Mouse (Mus musculus): ENCODE measurements around the gene Hyal3. TPM values are rescaled to one million over a fixed set of nuclear protein-coding genes. Genes with fewer than 3 reads are reported as not detected.

The Hyal3 gene
- 1 to 10 TPM; 2.0 to 2.1 TPM for total RNA-seq (2021)
- long read RNA-seq, experiment 1, partial matches to known transcripts = 0 of 2 reads
- long read RNA-seq, experiment 1, other reads (novel, unspliced or antisense) = 2 of 2 reads
- long read RNA-seq, experiment 2, partial matches to known transcripts = 0 of 1 reads
- long read RNA-seq, experiment 2, other reads (novel, unspliced or antisense) = 0 of 1 reads

DNA sequence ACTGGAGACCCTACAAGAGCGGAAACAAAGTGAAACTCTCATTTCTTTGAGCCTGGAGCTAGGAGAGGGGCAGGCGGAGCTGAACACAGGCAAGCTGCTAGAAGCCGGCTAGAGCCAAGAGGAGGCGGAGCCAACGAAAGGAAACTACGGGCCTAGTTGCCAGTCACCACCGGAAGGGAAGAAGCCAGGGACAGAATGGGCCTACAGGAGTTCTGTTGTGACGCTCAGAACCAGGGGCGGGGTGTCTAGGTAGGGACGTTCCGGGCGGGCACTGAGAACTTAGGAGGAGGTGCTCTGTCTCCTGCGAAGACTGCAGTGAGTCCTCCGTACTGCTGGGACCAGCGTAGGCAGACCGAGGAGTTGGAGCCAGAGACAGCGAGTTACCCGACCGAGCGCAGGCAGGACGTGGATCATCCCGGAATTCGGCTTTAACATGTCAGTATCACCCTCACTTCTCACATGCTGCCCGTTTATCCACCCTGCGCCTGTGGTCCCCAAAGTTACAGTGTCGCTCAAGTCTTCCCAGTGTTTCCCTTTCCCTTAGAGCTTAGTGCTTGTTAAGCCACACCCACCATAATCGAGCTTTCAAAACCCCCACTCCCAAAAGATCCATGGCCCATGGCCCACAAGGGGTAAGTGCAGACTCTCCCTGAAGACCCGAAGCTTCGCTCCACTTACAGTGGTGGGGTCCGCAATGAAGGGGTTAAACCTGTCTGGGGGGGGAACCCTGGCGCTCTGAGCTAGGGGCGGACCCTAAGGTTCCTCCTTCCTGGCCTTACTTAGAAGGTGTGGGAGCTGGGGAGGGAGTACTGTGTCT, at the start of gene Hyal3:
Gene Hyal3 (plus strand): TSS at position 318 of the 817 bp plus-strand sequence.
- peak; percentile 85 to 93 for DNase-seq (ENCODE audit: low spot score in 2 of 2)
- H3K27ac ChIP-seq = peak within 1 kb of the TSS; percentile 92
- no peak for TF ChIP-seq CTCF (conservative IDR thresholded peaks at IDR 0.05)
- peak within 1 kb of the TSS; percentile 72 for H3K4me3 ChIP-seq

DNA sequence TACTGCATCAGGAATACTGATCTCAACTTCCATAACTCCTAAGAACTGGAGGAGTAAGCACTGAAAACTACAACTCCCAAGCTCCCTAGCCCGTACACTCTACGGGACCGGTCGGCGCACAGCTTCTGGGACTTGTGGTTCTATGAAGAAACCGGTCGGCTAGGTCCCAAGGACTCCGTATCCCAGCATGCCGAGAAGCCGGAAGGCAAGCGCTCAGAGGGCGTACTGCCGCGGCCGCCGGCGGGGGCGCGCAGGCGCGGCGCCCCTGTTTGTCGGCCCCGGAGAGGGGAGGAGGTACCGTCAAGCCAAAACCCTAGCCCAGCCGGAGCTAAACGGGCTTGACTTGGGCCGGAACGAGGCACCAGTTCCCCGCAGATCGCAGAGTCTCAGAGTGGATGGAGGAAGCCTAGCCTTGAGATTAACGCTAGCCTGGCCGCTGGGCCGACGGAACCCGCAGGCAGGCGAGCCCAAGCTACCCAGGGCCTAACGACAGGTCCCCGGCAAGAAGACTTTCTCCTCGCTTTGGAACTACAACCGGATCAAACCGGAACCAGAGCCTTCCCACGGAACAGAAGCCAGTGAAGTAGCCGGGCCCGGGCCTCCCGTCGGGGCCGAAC, 46.7 kb upstream of the Hyal3 start, which contains the start of gene Tmem115:
Gene Tmem115 (plus strand): TSS at position 155 of the 617 bp plus-strand sequence.
- H3K4me3 ChIP-seq = peak within 1 kb of the TSS; percentile 70
- peak within 1 kb of the TSS; percentile 96 for H3K27ac ChIP-seq
- DNase-seq (ENCODE audit: low spot score in 2 of 2) = peak; percentile 93 to 98
- TF ChIP-seq CTCF (conservative IDR thresholded peaks at IDR 0.05) = peak; percentile 65

DNA sequence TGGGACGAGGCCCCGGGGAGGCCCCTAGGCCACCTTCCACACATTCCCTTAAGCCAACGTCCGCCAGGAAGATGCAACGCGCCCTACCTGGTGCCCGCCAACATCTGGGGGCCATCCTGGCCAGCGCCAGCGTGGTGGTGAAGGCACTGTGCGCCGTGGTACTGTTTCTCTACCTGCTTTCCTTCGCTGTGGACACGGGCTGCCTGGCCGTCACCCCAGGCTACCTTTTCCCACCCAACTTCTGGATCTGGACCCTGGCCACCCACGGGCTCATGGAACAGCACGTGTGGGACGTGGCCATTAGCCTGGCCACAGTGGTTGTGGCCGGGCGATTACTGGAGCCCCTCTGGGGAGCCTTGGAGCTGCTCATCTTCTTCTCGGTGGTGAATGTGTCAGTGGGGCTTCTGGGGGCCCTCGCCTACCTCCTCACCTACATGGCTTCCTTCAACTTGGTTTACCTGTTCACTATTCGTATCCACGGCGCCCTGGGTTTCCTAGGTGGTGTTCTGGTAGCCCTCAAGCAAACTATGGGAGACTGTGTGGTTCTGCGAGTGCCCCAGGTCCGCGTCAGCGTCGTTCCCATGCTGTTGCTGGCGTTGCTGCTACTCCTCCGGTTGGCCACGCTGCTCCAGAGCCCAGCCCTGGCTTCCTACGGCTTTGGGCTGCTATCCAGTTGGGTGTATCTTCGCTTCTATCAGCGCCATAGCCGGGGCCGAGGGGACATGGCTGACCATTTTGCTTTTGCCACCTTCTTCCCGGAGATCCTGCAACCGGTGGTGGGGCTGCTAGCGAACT, 46.0 kb upstream of the Hyal3 start:
- Histone ChIP-seq H3K4me3 (peak overlapping the region; percentile 70), H3K27ac (peak overlapping the region; percentile 96)
- DNase-seq (ENCODE audit: low spot score in 2 of 2) = no peak
- no peak for TF ChIP-seq CTCF (conservative IDR thresholded peaks at IDR 0.05)

DNA sequence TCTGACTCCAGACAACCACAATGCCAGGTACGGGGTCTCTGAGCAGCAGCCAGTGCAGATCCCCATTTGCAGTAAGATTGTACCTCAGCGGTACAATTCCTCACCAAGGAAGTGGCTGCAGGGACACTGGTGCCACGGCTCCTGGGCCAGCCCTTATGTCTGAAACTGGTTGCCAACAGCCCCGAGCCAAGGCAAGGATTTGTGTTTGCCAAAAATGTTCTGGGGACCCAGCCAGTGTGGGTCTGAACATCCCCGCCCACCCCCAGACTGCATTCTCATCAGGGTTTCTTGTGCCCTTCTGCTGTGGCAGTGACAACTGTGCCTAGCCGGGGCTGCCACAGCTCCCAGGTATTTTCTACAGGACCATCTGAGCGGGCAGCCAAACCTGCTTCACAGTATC, 42.4 kb upstream of the Hyal3 start:
- peak overlapping the region; percentile 49; the same call in 1 of the 2 replicates for H3K27ac ChIP-seq
- no peak for TF ChIP-seq CTCF (conservative IDR thresholded peaks at IDR 0.05)
- H3K4me3 ChIP-seq = no peak overlapping the region; the same call in 1 of the 2 replicates
- peak; percentile 57 to 63 for DNase-seq (ENCODE audit: low spot score in 2 of 2)

DNA sequence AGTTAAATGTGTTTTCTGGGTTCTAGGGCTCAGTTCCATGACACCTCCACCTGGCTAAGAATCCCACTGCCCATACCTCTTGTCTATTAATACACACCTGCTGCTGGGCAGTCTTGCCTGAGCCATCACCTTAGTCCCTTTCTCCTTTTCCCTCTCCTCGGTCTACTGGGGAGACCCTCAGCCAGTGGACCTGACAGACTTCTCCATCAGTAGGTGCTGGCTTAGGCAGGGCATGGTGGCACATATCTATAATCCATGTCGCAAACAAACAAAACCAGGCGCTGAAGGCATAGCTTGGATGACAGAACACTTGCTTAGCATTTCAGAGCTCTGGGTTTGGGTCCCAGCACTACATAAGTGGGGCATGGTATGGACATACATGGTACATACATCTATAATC, 41.9 kb upstream of the Hyal3 start:
- no peak for TF ChIP-seq CTCF (conservative IDR thresholded peaks at IDR 0.05)
- peak overlapping the region; percentile 49; the same call in 1 of the 2 replicates for H3K27ac ChIP-seq
- H3K4me3 ChIP-seq = no peak overlapping the region
- no peak for DNase-seq (ENCODE audit: low spot score in 2 of 2)

DNA sequence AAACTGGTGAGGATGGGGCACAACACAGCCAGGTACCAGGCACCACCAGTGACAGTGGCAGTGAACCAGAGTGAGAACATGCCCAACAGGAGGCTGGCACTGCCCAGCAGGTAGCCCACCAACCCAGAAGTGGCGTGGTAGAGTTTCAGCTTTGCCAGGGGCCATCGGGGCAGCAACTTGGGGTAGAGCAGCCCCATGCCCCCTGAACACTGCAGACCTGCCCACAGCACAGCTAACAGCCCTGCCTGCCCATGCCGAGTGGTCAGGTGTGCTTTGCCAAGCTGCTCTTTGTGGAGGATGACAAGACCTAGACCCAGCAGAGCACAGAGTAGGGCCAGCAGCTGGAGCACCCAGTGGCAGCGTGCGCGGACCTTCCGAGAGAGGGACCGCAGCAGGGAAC, 40.7 kb upstream of the Hyal3 start:
- no peak for TF ChIP-seq CTCF (conservative IDR thresholded peaks at IDR 0.05)
- no peak for DNase-seq (ENCODE audit: low spot score in 2 of 2)
- no peak overlapping the region for H3K4me3 ChIP-seq
- no peak overlapping the region for H3K27ac ChIP-seq

DNA sequence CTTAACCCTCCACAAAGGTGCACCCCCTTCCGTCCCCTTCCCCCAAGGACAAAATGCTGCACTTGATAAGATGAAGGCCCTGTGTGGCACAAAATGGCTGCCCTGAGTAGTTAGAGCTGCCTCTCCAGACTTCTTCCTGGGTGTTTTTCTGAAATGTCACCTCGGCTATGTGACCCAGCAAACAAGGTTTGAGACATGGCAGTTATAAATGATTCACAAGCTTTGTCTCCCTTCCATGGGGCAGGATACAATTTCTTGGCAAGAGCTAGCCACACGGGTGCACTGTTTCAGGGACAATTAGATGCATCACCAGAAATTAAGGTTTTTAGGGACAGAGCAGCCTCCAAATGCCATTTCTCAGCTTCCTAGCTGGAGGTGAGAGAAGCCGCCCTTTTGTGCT, 40.2 kb upstream of the Hyal3 start:
- no peak overlapping the region for H3K4me3 ChIP-seq
- DNase-seq (ENCODE audit: low spot score in 2 of 2) = no peak
- TF ChIP-seq CTCF (conservative IDR thresholded peaks at IDR 0.05) = peak; percentile 7; the same call in 1 of the 2 replicates
- no peak overlapping the region for H3K27ac ChIP-seq

DNA sequence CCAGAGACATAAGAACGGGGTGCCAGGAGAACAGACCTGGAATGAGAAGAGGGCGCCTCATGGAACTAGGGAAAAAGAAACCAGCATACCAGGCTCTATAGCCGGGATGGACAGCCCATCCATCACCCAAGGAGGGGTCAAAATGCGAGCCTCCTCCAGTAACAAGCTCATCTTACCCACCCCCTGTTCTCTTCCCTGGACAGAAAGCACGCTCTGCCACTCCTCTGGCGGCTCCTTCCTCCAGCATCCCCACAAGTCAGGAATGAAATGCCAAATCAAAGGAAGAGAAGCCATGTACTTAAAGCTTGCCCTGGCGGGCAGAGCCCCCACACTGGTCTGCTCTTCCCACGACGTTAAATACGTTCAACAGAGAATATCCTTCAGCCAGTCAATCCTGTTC, 39.6 kb upstream of the Hyal3 start:
- no peak for DNase-seq (ENCODE audit: low spot score in 2 of 2)
- TF ChIP-seq CTCF (conservative IDR thresholded peaks at IDR 0.05) = no peak
- peak overlapping the region; percentile 70 for H3K4me3 ChIP-seq
- peak overlapping the region; percentile 88; the same call in 1 of the 2 replicates for H3K27ac ChIP-seq

DNA sequence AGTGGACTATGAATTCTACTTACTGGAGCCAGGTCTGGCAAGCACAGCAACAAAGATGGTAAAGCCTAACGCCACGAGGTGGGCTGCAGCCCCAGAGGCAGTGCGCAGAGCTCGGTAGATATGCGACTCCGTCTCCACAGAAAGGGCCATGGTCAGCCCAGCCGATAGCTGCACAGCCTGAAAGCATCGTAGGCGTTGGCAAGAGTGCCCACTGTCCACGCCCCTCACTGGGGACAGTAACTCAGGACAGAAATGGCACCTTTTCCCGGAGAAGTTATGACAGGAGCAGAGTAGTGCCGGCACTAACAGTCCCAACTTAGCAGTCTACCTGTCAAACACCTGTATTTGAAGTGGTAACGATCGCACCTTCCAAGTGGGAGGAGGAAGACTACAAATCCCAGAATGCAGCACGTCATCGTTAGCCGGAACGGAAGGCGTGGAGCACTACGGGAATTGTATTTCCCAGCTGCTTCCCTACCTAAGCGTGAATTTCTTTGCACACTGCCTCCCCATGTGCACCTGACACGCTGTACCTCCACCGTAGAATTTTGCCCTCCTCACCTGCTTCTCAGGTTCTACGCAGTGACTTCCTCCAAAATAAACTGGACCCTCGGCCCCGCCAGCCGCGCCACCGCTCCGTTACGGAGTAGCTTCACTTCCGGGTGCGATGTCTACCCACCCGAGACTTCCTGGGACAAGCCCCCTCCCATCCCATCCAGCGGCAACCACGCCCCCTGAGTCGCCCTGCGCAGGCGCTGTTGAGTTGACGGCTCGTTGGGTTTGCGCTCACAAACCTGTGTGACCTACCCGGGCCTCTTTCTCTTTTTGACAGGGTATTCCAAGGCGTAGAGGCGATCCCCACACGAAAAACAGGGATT, 38.9 kb upstream of the Hyal3 start, which contains the start of the genes Cyb561d2 and Nprl2:
Gene Cyb561d2 (minus strand): TSS at position 720 of the 878 bp plus-strand sequence.
Gene Nprl2 (plus strand): TSS at position 753 of the 878 bp plus-strand sequence.
- peak within 1 kb of the TSS; percentile 70 for H3K4me3 ChIP-seq
- TF ChIP-seq CTCF (conservative IDR thresholded peaks at IDR 0.05) = no peak
- peak; percentile 92 to 96 for DNase-seq (ENCODE audit: low spot score in 2 of 2)
- peak within 1 kb of the TSS; percentile 88 for H3K27ac ChIP-seq

DNA sequence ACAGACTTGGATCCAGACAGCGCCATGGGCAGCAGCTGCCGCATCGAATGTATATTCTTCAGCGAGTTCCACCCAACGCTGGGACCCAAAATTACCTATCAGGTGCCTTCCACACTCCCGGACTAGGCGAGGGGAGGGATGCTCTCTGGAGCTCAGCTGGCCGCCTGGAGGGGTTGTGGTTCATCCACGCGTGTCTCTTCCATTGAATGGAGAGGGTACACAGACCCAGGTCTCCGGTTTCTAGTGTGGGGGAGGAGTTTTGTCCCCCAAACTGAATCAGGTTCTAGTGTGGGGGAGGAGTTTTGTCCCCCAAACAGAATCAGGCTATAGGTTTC, 38.3 kb upstream of the Hyal3 start:
- no peak for TF ChIP-seq CTCF (conservative IDR thresholded peaks at IDR 0.05)
- no peak for DNase-seq (ENCODE audit: low spot score in 2 of 2)
- Histone ChIP-seq H3K4me3 (peak overlapping the region; percentile 70), H3K27ac (peak overlapping the region; percentile 88)

DNA sequence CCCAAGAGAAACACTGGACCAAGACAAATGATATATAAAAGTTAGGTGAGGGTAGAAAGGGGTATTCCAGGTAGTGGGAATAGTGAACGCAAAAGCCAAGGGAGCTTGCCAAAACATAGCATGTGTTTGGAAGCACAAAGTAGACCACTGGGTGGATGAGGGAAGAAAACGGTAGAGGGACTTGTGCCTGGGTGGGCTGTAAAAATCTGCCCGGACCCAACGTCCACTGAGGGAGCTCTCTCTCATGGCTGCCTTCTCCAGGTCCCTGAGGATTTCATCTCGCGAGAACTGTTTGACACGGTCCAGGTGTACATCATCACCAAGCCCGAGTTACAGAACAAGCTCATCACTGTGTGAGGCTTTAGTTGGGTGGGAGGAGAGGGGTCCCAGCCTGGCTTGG, 37.9 kb upstream of the Hyal3 start:
- no peak for TF ChIP-seq CTCF (conservative IDR thresholded peaks at IDR 0.05)
- Histone ChIP-seq H3K4me3 (peak overlapping the region; percentile 70), H3K27ac (peak overlapping the region; percentile 88)
- DNase-seq (ENCODE audit: low spot score in 2 of 2) = no peak

All from layer of hippocampus, adult 2 months (tissue).